Mouse (Mus musculus) neural tube, embryonic 12.5 days (tissue): ENCODE results near the gene Nsdhl. TPM values are rescaled to one million over a fixed set of nuclear protein-coding genes. Genes with fewer than 3 reads are reported as not detected.

Source experiments
- ATAC-seq: fragments of 200-750 bp; cut with Nextera tagmentation; 2 replicates; pipeline ENCODE4 v1.8.0; 2017; ENCODE audit warnings: low read depth, mild to moderate bottlenecking, moderate TSS enrichment, moderate library complexity; ENCODE audit not compliant: low FRiP score
- H3K27ac ChIP-seq: fragments of 300-500 bp; sonication (generic); 2 replicates; pipeline ENCODE4 v1.5.1; 2016
- H3K27me3 ChIP-seq: fragments of 300-500 bp; sonication (generic); replicated peaks from 2 replicates; pipeline ENCODE4 v1.6.1; 2016; ENCODE audit warnings: mild to moderate bottlenecking
- H3K36me3 ChIP-seq: fragments of 300-500 bp; sonication (generic); 2 replicates; pipeline ENCODE4 v1.6.1; 2016; ENCODE audit warnings: mild to moderate bottlenecking
- H3K4me1 ChIP-seq: fragments of 300-500 bp; sonication (generic); 2 replicates; pipeline ENCODE4 v1.6.1; 2016
- H3K4me2 ChIP-seq: fragments of 300-500 bp; sonication (generic); replicated peaks from 2 replicates; pipeline ENCODE4 v1.6.1; 2016; ENCODE audit warnings: mild to moderate bottlenecking
- H3K4me3 ChIP-seq: fragments of 300-500 bp; sonication (generic); 2 replicates; pipeline ENCODE4 v1.5.1; 2016
- H3K9ac ChIP-seq: fragments of 300-500 bp; sonication (generic); 2 replicates; pipeline ENCODE4 v1.6.1; 2016; ENCODE audit warnings: mild to moderate bottlenecking
- H3K9me3 ChIP-seq: fragments of 300-500 bp; sonication (generic); 2 replicates; pipeline ENCODE4 v1.6.1; 2016; ENCODE audit warnings: mild to moderate bottlenecking
- WGBS: fragments of 180-500 bp; shearing (Covaris S2); methylation state at CpG from one replicate; pipeline ENCODE4 v1.1.7; 2016; 5-methylcytosine and 5-hydroxymethylcytosine counted together
- polyA plus RNA-seq: library from polyadenylated mRNA; unstranded; fragments of >200 nt; fragmentation: Nextera tagmentation; extraction: Ambion mirVana; gene quantifications from 2 replicates; pipeline ENCODE4 v1.2.1, GENCODE M21; 2016

Gene Nsdhl
- 37.9 and 41.4 TPM in 2 replicates for polyA plus RNA-seq

DNA sequence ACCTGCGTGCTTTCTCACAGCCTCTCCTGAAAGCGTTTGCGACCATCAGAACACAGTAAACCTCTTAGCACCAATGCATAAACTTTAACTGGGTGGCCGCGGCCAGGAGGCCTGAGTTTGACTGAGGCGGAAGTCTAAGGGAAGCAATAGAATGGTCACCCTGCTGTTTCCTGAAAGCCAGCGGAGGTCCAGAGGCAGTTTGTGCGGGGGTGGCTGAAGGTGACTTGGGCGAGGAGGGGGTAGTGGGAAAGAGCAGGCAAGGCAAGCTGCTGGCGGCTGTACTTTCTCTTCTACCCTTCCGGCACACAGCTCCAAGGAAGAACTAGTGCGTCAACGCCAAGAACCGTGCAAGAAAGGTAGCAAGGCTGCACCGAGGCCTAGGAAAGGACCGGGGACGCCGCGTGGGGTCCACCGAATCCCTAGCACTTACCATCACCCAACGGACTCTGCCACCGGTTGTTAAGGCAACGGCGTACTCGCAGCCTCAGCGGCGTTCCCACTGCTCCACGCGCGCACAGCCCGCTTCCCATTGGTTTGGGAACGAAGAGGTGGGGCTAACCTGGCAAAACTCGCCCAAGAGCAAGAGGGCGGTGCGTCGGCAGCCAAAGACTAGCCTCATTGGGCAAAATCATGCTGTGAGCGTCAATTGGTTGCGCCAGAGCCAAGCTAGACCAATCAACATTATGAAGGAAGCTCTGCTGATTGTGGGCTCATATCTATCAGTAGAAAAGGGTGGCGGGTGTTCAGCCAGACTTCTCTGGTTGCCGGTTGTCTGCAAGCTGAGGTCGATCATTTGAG lies at the start of gene Nsdhl, which contains the start of gene Cetn2:
TSS of gene Nsdhl (plus strand) at position 674 of the 798 bp plus-strand sequence.
TSS of gene Cetn2 (minus strand) at position 528 of the 798 bp plus-strand sequence.
- Histone ChIP-seq H3K4me3 (peak within 1 kb of the TSS; percentile 46), H3K9ac (peak within 1 kb of the TSS; percentile 47), H3K36me3 (no peaks in the 10 kb centered on the region), H3K9me3 (no peaks in the 10 kb centered on the region), H3K4me1 (no peaks in the 10 kb centered on the region; the same call in 1 of the 2 replicates), H3K4me2 (peak within 1 kb of the TSS; percentile 64), H3K27me3 (no peaks in the 10 kb centered on the region), H3K27ac (0 out of 2 replicates have a peak within 1 kb of the TSS, but pooled peaks have one; percentile 10)
- WGBS = 21% methylated on average over 41 of the region's 41 CpGs
- peak; percentile 99 for ATAC-seq

DNA sequence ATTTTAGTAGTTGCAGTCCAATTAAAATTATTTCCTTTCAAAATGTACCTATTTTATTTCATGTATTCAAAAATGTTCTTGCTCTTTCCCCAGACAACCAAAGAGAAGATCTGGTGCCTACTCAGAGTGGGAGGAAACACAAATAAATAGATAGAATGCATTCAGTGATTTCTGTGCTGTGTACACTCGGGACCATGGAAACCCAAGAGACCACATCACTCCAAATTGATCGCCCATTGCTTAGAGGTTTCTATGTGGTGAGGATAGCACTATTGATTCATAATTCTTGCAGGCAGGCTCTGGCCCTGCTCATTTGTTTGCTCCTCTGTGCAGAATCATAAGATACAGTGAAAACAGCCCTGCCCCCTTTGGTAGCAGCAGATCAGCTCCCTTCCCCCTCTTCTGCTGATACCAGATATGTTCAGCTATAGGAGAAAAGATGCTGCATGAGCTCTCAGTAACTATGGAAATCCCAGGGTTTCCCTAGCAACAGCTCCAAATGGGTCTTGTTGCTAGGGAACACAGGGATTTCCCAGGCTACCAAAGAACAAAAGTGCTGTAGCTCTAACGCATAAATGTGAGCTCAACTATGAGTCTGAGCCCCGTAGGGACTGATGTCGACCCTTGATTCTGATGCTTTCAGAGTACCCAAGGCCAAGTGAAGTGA lies 22.8 kb upstream of the Nsdhl start:
- H3K27me3 ChIP-seq = no peaks in the 10 kb centered on the region
- peak overlapping the region; percentile 42; the same call in 1 of the 2 replicates for H3K27ac ChIP-seq
- no peaks in the 10 kb centered on the region for H3K9me3 ChIP-seq
- 48% methylated on average over 5 of the region's 5 CpGs for WGBS
- no peaks in the 10 kb centered on the region for H3K36me3 ChIP-seq
- H3K4me1 ChIP-seq = no peaks in the 10 kb centered on the region
- H3K4me3 ChIP-seq = no peak overlapping the region
- 0 out of 2 replicates have a peak overlapping the region, but pooled peaks have one; percentile 18 for H3K4me2 ChIP-seq
- H3K9ac ChIP-seq = no peak overlapping the region
- peak; percentile 96 for ATAC-seq

DNA sequence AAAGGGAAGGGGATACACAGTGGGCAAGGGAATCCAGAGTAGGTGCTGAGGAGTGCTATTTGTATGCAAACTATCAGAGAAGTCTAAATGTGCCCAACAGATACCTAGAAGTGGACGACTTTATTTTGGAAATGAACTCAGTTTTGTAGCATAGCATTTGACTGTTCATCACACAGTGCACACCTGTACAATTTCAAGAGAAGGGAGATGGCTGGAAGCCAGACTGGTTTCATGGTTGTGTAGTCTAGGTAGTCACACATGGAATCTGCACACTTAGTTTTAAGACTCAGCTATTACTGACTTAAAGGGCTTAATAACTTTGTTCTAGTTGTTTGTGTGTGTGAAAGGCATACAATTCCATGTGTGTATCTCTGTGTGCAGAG lies 22.3 kb upstream of the Nsdhl start:
- WGBS = 58% methylated on average over 1 of the region's 1 CpGs
- Histone ChIP-seq H3K4me1 (no peaks in the 10 kb centered on the region), H3K27ac (0 out of 2 replicates have a peak overlapping the region, but pooled peaks have one; percentile 42), H3K9me3 (no peaks in the 10 kb centered on the region), H3K4me2 (no peak overlapping the region), H3K36me3 (no peaks in the 10 kb centered on the region), H3K27me3 (no peaks in the 10 kb centered on the region), H3K9ac (no peak overlapping the region), H3K4me3 (no peak overlapping the region)
- ATAC-seq = peak; percentile 32; the same call in 1 of the 2 replicates

DNA sequence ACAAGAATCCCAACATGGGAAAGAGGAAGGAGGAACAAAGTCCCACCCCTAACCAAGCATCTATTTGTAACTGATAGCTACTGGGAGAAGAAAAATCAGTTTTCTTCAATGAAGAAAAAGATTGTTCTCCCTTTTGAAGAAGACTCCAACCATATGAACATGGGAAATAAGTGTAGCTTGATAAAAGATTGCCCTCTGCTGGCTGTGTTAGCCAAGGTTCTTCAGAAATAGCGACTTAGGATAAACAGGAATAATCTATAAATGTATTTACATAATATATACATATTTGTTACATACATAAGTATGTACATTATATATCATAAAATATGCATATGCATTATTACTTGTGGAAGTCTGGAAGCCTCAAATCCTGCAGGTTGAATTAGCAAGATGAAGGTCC lies 15.8 kb upstream of the Nsdhl start:
- Histone ChIP-seq H3K4me1 (no peaks in the 10 kb centered on the region), H3K9me3 (no peaks in the 10 kb centered on the region), H3K27me3 (no peaks in the 10 kb centered on the region), H3K36me3 (no peaks in the 10 kb centered on the region), H3K4me3 (no peak overlapping the region), H3K9ac (no peak overlapping the region), H3K4me2 (no peak overlapping the region), H3K27ac (no peak overlapping the region)
- 31% methylated on average over 1 of the region's 1 CpGs for WGBS
- no peak for ATAC-seq

DNA sequence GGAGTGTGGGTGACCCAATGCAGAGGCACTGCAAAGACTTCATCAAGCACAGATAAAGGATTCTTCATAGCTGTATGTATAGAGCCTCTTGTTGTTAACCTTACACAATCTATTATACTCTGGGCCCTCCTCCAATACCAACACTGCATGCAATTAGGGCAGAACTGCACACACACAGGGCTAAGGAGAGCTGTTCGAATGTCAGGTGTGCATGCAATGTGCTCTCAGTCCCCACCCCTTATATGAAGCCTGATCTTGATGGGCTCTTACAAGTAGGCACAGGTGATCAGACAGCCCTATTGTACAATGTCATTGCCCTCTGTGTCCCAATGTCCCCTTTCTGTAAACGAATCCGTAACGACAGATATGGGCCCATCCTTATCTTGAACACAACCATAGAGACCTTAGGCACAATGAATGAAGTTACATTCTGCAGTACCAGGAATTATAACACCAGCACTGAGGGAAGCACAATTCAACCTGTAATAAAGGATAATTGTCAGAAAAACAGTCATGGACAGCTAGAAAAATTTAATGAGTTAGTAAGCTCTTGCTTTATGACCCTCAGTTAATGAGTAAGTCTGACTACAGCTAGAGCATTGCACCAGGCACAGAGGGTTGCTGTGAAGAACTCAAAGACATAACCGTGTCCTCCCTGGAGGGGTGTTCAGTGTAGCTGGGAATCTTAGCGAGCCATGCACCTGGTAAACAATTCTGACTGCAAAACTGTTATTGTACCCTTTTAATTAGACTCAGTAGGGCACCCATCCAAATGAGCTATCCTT lies 10.5 kb upstream of the Nsdhl start:
- 77% methylated on average over 6 of the region's 6 CpGs for WGBS
- Histone ChIP-seq H3K27ac (no peak overlapping the region), H3K9ac (no peak overlapping the region), H3K36me3 (no peaks in the 10 kb centered on the region), H3K4me2 (no peak overlapping the region), H3K27me3 (no peaks in the 10 kb centered on the region), H3K9me3 (no peaks in the 10 kb centered on the region), H3K4me3 (no peak overlapping the region), H3K4me1 (no peaks in the 10 kb centered on the region)
- ATAC-seq = peak; percentile 65; the same call in 1 of the 2 replicates

DNA sequence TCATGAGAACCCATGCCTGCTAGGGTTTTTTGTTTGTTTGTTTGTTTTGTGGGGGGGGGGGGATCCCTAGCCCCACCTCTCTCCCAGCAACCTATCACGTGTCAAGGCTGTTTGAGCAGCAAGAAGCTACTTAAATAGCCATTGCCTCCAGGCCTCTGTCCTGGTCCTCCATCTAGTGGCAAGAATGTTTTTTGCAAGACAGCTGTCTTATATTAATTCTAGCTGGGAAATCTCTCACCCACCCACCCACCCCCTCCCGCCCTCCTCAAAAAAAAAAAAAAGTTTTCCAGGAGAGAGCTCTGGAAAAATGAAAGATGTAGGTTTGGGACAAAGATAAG lies 10.0 kb upstream of the Nsdhl start:
- no peaks in the 10 kb centered on the region for H3K9me3 ChIP-seq
- 15% methylated on average over 2 of the region's 2 CpGs for WGBS
- ATAC-seq = peak; percentile 81

DNA sequence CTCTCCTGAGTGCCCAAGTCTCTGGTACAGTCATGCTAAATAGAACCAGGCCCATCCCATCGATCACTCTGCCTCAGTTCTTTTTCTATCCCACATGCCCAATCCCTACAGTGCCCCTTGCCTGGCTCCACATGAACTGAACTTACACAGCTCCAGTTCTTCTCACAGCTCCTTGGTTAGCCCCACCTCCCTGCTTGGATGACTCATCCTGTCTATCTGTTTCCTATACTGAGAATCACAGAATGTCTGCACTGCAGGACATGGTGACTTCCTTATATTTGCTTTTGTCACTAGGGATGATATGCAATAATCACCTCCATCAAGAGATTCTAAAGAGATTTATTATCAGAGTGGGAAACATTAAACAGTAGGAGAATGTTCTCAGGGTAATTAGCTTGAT lies 6.7 kb upstream of the Nsdhl start:
- Histone ChIP-seq H3K4me2 (no peak overlapping the region), H3K27me3 (no peaks in the 10 kb centered on the region), H3K9me3 (no peaks in the 10 kb centered on the region), H3K4me3 (no peak overlapping the region), H3K9ac (no peak overlapping the region), H3K27ac (no peak overlapping the region), H3K36me3 (no peaks in the 10 kb centered on the region), H3K4me1 (no peaks in the 10 kb centered on the region)
- WGBS = 100% methylated on average over 1 of the region's 1 CpGs
- no peak for ATAC-seq

More for the DNA sequence above, 10.0 kb upstream of the Nsdhl start:
- Histone ChIP-seq H3K9ac (no peak overlapping the region), H3K27ac (no peak overlapping the region), H3K4me1 (no peaks in the 10 kb centered on the region), H3K27me3 (no peaks in the 10 kb centered on the region), H3K4me2 (no peak overlapping the region), H3K4me3 (no peak overlapping the region), H3K36me3 (no peaks in the 10 kb centered on the region)

DNA sequence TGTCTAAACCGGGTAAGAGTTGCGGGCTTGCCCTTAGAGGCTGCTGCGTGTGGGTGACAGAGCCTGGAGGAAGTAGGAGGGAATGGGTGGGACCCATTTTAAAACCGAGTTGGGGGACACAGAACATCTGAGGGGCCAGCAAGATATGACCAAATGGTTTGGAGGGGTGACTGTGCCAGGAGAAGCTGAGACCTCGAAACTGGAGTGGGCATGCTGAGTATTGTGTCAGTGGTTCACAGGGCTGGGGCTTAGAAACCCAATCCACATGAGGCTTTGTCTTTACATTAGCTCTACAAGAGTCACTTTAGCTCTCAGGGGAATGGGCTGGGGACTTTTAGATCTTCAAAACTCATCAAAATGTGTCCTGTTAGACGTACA lies 314 bp downstream of the Nsdhl start:
- no peaks in the 10 kb centered on the region for H3K36me3 ChIP-seq
- H3K4me3 ChIP-seq = peak overlapping the region; percentile 46
- ATAC-seq = no peak; the same call in 1 of the 2 replicates
- 17% methylated on average over 6 of the region's 6 CpGs for WGBS
- H3K4me2 ChIP-seq = peak overlapping the region; percentile 64
- no peaks in the 10 kb centered on the region; the same call in 1 of the 2 replicates for H3K4me1 ChIP-seq
- H3K9ac ChIP-seq = peak overlapping the region; percentile 47; the same call in 1 of the 2 replicates
- no peaks in the 10 kb centered on the region for H3K27me3 ChIP-seq
- H3K27ac ChIP-seq = 0 out of 2 replicates have a peak overlapping the region, but pooled peaks have one; percentile 10
- H3K9me3 ChIP-seq = no peaks in the 10 kb centered on the region

DNA sequence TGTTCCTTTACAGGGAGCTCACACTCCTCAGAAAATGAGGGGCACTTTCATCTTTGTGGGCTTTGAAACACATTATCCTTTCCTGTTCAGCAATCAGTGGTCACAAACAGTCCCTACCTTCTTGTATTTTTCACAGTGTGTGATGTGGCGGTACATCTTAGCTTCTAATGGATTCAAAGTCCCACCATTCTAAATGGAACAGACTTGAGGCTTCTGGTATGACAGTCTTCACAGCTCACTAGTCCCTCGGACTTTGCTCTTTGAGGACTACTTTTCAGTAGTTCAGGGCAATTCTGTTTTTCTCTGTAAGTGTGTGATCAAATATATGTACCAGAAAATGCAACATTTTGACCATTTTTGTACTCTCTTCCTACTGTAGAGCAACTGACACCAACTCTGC lies 3.0 kb downstream of the Nsdhl start:
- no peaks in the 10 kb centered on the region for H3K27me3 ChIP-seq
- H3K36me3 ChIP-seq = no peaks in the 10 kb centered on the region; the same call in 1 of the 2 replicates
- ATAC-seq = no peak
- no peak overlapping the region for H3K9ac ChIP-seq
- H3K27ac ChIP-seq = no peak overlapping the region
- H3K4me1 ChIP-seq = no peaks in the 10 kb centered on the region; the same call in 1 of the 2 replicates
- H3K4me2 ChIP-seq = no peak overlapping the region
- 82% methylated on average over 2 of the region's 2 CpGs for WGBS
- H3K4me3 ChIP-seq = no peak overlapping the region
- no peaks in the 10 kb centered on the region for H3K9me3 ChIP-seq

DNA sequence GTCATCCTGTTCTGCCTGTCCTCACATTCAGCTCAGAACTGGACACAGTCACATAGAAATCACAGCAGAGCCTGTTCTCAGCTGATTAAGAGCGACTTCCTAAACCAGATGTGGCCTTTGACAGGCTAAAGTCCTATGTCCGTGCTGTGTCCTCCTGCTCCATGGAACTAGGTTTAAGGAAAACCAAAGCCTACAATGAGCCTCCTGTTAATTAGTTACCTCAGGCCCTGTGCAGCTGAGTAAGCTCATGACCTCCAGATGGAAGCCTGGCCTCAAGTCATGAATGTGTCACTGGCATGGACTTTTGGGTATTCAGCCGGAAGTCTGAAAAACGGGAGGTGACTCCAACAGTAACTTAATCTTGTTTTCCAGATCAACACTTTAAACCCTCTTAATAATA lies 35.1 kb downstream of the Nsdhl start:
- 91% methylated on average over 4 of the region's 4 CpGs for WGBS
- Histone ChIP-seq H3K27me3 (no peaks in the 10 kb centered on the region), H3K4me3 (no peak overlapping the region), H3K4me2 (no peak overlapping the region), H3K27ac (no peak overlapping the region), H3K9ac (no peak overlapping the region), H3K36me3 (peaks cover 18% of the 10 kb centered on the region; the same call in 1 of the 2 replicates), H3K4me1 (no peaks in the 10 kb centered on the region), H3K9me3 (no peaks in the 10 kb centered on the region)
- ATAC-seq = no peak

DNA sequence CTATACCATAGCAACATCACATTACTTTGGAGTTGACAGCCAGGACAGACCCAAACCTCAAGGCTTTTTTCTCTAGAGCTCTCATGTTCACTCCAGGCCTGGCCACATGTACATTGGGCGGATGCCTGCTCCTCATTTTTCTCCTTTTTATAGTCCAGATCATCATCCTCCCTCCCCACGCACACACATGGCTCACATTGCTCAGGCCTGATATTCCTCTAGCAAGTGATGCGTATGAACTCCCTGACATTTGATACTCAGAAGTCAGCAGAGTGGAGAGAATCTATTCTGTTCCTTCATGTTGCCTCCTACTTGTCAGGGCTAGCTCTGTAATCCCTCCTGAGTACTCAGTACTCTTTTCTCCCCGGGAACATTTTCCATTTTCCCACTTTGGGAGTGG lies 38.1 kb downstream of the Nsdhl start:
- Histone ChIP-seq H3K4me2 (no peak overlapping the region), H3K4me1 (no peaks in the 10 kb centered on the region), H3K9me3 (no peaks in the 10 kb centered on the region), H3K4me3 (no peak overlapping the region), H3K9ac (no peak overlapping the region), H3K36me3 (peaks cover 12% of the 10 kb centered on the region; the same call in 1 of the 2 replicates), H3K27ac (no peak overlapping the region), H3K27me3 (no peaks in the 10 kb centered on the region)
- no peak for ATAC-seq
- WGBS = 87% methylated on average over 4 of the region's 4 CpGs

DNA sequence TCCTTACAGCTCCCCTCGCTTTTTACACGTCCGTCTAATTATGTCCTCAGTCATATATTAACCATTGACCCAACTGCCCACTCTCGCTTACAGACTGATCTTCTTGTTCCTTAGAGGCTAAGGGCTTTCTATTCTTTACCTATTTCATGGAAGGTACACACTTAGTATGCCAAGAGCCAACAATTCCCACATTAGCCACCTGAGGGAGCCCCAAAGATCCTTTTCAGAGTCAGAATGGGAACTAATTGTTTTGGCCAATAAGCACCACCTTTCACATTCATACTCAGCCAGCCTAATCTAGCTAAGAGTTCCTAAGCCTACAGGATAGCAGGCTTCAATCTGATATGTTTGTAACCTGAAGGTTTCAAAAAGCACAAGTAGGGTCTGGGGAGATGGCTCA lies 42.1 kb downstream of the Nsdhl start:
- Histone ChIP-seq H3K9me3 (no peaks in the 10 kb centered on the region), H3K9ac (no peak overlapping the region), H3K27ac (no peak overlapping the region), H3K4me3 (no peak overlapping the region), H3K4me2 (no peak overlapping the region), H3K4me1 (no peaks in the 10 kb centered on the region), H3K36me3 (peaks cover 12% of the 10 kb centered on the region; the same call in 1 of the 2 replicates), H3K27me3 (no peaks in the 10 kb centered on the region)
- no peak for ATAC-seq
- WGBS = 86% methylated on average over 4 of the region's 4 CpGs
